Mouse (Mus musculus) cerebellum, adult 2 months (tissue): ENCODE data around the gene Tnni3k. TPM values are rescaled to one million over a fixed set of nuclear protein-coding genes. Genes with fewer than 3 reads are reported as not detected.

Experiments
- DNase-seq, 2 experiments: peaks; one replicate each; pipeline ENCODE4 v3.0.0; 2021
- H3K27ac ChIP-seq: fragments of 200-500 bp; 2 replicates; pipeline ENCODE4 v1.5.1; 2012; ENCODE audit warnings: low read length, control low read depth, inconsistent platforms; ENCODE audit not compliant: insufficient read depth
- H3K27me3 ChIP-seq: fragments of 200-500 bp; 2 replicates; pipeline ENCODE4 v1.6.1; 2012; ENCODE audit warnings: inconsistent platforms, mild to moderate bottlenecking, low read length, moderate library complexity; ENCODE audit not compliant: control insufficient read depth, insufficient read depth
- H3K4me1 ChIP-seq: fragments of 200-500 bp; 2 replicates; pipeline ENCODE4 v1.6.1; 2011; ENCODE audit warnings: low read length; ENCODE audit not compliant: control insufficient read depth, insufficient read depth
- H3K4me3 ChIP-seq: fragments of 200-500 bp; replicated peaks from 2 replicates; pipeline ENCODE3; 2011; ENCODE audit warnings: mild to moderate bottlenecking, low read depth, low read length, control low read depth; ENCODE audit not compliant: insufficient read depth
- CTCF ChIP-seq: fragments of 200-500 bp; IDR thresholded peaks from 2 replicates; pipeline ENCODE4 v1.5.1; 2011; ENCODE audit warnings: low read depth, mild to moderate bottlenecking, control low read depth, low read length, moderate library complexity, borderline replicate concordance; ENCODE audit not compliant: insufficient read depth
- POLR2A ChIP-seq: fragments of 200-500 bp; IDR thresholded peaks from 2 replicates; pipeline ENCODE4 v1.6.1; 2011; ENCODE audit warnings: low read length, control low read depth, borderline replicate concordance; ENCODE audit not compliant: insufficient read depth
- WGBS: fragments of 180-500 bp; shearing (Covaris S2); methylation state at CpG from one replicate; pipeline ENCODE4 v1.1.7; 2018; 5-methylcytosine and 5-hydroxymethylcytosine counted together
- polyA plus RNA-seq: library from polyadenylated mRNA; depleted of rRNA; stranded (reverse); fragments of >200 nt; gene quantifications from 2 replicates; pipeline ENCODE4 v1.2.3, GENCODE M21; 2012; rRNA removed

The Tnni3k gene
- polyA plus RNA-seq, result 0.10 TPM in 1 of 2 replicates, not detected in the other

DNA sequence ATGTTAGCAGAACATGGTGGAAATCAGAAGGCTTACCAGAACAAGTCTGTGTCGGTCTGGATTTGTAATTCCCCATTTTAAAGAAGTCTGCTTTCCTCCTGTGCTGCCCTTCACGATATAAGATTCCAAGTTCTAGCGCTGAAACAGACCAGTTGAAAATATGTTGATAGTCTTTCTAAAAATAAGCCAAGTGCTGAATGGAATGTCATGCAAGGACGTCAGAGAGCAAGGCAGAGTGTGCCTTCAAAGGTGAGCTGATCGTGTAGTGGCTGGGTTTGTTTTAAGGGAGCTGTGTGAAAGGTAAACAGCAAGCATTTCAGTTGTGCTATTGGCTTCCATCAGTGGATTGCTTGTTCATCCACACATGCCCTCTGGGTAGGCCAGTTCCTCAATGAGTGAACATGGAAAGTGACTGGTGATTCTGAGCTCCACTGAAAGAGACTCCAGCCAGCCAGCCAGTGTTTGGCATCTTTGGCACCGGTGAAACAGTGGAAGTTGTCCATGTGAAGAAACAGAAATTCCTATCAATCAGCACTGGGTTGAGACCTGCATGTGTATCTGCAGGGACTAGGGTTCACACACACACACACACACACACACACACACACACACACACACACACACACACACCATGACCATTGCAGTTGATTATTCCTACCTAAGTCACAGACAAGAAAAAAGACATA is at the start of gene Tnni3k:
Gene Tnni3k, minus strand, starts transcription at position 177 of the 686 bp plus-strand sequence.
- H3K4me1 ChIP-seq, result no peaks in the 10 kb centered on the region
- H3K27me3 ChIP-seq, result no peaks in the 10 kb centered on the region
- WGBS, result 81% methylated on average over 6 of the region's 6 CpGs
- no peak within 1 kb of the TSS for H3K27ac ChIP-seq
- H3K4me3 ChIP-seq, result no peak within 1 kb of the TSS
- no peak for TF ChIP-seq CTCF
- TF ChIP-seq POLR2A, result no peak
- no peak for DNase-seq

DNA sequence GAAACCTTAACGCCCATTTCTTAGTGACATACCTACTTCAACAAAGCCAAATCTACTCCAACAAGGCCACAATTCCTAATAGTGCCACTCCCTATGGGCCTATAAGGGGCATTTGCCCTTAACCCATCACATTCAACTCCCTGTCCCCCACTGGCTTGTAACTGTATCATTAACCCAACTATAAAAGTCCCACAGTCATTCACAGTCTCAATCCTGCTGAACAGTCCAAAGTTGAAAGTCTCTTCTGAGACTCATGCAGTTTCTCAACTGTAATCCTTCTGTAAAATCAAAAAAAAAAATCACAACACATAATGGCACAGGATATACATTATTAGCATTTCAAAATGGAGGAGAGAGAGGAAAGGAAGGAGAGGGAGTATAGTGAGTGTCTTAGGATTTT is 44.1 kb upstream of the Tnni3k start:
- TF ChIP-seq POLR2A, result no peak
- no peak for TF ChIP-seq CTCF
- WGBS, result 80% methylated on average over 1 of the region's 1 CpGs
- DNase-seq, result no peak

DNA sequence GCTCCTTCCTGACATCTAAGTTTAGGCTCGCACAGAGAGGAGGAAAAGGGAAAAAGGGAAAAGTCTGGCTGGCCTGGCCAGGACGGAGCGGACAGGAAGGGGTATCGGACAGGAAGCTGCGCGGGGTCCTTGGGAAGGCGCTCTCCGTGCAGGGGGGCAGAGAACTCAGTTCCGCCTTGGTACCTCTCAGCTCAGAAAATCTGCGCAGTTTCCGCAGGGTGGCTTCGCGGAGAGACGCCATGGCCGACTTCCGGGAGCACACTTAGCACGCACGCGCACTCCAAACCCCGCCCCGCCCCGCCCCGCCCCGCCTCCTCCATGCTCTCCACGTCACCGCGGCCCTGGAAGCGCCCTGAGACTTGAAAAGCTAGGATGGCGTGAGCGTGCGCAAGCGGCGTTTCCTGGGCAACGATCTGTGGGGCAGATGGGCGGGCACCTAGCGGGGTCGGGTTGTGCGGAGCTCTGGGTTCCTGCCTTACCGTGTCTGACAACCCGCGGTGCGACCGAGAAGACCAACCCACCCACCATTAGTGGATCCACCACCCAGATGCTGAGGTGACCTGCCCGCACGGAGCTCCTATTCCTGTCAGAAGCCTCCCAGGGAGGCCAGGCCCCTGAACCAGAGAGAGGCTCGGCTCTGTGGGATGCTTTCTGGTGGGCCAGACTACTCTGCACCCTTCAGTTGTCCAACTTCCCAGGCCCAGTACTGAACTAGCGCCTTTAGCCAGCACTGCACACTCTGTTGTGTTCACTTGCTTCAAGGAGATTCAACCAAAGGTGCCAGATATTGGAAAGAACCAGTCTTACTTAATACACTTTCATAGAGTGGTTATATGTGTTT is 38.1 kb upstream of the Tnni3k start, which contains the start of the genes Fpgt and Lrriq3:
Gene Fpgt, minus strand, starts transcription at position 288 of the 841 bp plus-strand sequence.
Gene Lrriq3, plus strand, starts transcription at position 319 of the 841 bp plus-strand sequence.
- DNase-seq, result peak; percentile 90 to 91
- H3K27ac ChIP-seq, result peak within 1 kb of the TSS; percentile 65
- under 1% methylated on average over 46 of the region's 47 CpGs for WGBS
- H3K27me3 ChIP-seq, result no peaks in the 10 kb centered on the region
- TF ChIP-seq POLR2A, result peak; percentile 73; the same call in 1 of the 2 replicates
- TF ChIP-seq CTCF, result no peak
- H3K4me1 ChIP-seq, result peaks cover 3% of the 10 kb centered on the region; the same call in 1 of the 2 replicates
- peak within 1 kb of the TSS; percentile 73 for H3K4me3 ChIP-seq

More for the DNA sequence above, 44.1 kb upstream of the Tnni3k start:
- Histone ChIP-seq H3K4me3 (no peak overlapping the region), H3K27ac (no peak overlapping the region), H3K4me1 (no peaks in the 10 kb centered on the region), H3K27me3 (no peaks in the 10 kb centered on the region)

DNA sequence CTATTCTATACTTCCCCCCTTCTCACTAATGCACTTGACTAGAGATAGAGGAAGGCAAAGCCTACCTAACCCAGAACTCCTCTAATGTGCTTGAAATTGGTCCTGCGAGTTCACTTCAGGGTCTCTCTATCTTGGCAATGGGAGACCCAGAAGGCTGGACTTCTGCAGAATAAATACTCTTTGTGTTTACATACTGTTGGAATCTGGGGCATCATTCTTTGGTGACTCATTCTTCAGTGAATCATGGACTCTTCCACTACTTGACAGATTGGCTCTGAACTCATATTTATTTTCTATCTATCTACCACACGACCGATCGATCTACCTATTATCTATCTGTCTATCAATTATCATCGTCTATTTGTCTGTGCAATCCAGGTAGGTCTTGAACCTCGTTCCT is 36.9 kb upstream of the Tnni3k start:
- 94% methylated on average over 6 of the region's 6 CpGs for WGBS
- no peak overlapping the region for H3K27ac ChIP-seq
- no peaks in the 10 kb centered on the region for H3K27me3 ChIP-seq
- H3K4me1 ChIP-seq, result peaks cover 3% of the 10 kb centered on the region; the same call in 1 of the 2 replicates
- H3K4me3 ChIP-seq, result peak overlapping the region; percentile 45
- no peak for DNase-seq
- TF ChIP-seq POLR2A (no peak), CTCF (no peak)

DNA sequence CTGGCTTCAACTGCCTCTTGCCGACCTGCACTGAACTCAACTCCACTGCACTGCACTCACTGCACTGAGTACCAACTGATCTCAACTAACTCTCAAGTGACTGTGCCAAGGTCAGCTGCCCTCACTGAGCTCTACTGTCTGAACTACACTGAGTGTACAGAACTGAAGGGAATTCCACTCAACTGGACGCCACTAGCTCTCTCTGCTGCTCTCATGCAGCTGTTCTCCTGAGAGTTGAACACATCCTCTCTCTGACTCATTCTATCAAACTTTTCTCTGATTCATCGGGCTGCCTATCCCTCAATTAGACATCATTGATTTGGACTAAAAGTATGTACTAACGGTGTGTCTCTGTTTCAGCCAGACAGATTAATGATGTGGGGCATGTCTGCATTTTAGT is 22.7 kb upstream of the Tnni3k start:
- TF ChIP-seq CTCF (no peak), POLR2A (no peak)
- Histone ChIP-seq H3K27ac (no peak overlapping the region), H3K27me3 (no peaks in the 10 kb centered on the region; the same call in 1 of the 2 replicates), H3K4me3 (no peak overlapping the region), H3K4me1 (no peaks in the 10 kb centered on the region)
- DNase-seq, result no peak
- WGBS, result 81% methylated on average over 4 of the region's 4 CpGs

DNA sequence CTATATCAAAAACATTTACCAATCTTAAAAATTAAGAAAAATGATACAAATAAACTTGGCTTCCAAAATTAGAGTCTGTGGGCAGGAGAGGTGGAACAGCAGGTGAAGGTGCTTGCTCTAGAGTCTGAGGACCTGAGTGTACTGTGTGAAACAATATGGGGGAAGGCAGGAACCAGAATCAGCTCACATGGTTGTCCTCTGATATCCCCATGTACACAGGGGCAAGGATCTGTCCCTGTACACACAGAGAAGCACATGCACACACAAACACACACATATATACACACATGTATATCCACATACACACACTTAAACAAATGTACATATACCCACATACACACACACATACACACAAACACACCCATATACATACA is 4.2 kb upstream of the Tnni3k start:
- Histone ChIP-seq H3K4me1 (no peaks in the 10 kb centered on the region), H3K27me3 (no peaks in the 10 kb centered on the region), H3K4me3 (no peak overlapping the region), H3K27ac (no peak overlapping the region)
- TF ChIP-seq CTCF (no peak), POLR2A (no peak)
- no peak for DNase-seq

DNA sequence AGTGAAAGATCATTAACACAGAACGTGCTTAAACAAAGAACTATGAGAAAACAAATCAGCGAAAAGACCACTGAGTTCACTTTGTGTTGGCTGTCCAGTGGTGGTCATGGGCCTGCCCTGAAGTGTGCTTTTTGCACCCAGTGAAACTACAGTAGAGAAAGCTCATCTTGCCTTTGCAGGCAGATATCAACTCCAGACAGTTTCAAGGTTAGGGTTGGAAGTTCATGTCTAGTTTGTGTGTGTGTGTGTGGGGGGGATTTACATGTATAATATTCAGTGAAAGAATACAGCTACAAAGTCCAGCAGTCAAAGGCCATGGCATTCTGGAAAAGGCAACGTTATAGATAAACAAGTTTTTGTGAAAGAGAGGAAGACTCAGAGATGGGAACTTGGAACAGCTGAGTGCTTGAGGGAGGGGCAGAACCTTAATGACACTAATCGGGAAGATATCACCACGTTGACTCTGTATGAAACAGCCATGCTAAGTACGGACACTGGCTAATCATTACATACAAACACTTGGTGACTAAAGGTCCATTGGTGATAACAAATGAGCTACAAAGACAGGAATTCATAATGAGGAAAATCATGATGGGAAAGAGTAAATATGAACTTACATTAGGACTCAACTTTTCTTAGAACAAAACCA is 3.7 kb upstream of the Tnni3k start:
- Histone ChIP-seq H3K4me3 (no peak overlapping the region), H3K27me3 (no peaks in the 10 kb centered on the region)
- WGBS, result 80% methylated on average over 6 of the region's 6 CpGs

More for the DNA sequence above, 3.7 kb upstream of the Tnni3k start:
- H3K4me1 ChIP-seq, result no peaks in the 10 kb centered on the region
- TF ChIP-seq POLR2A, result no peak
- TF ChIP-seq CTCF, result no peak
- DNase-seq, result no peak
- H3K27ac ChIP-seq, result no peak overlapping the region
